Mouse (Mus musculus) hematopoietic multipotent progenitor cell, adult 10-12 weeks (in vitro differentiated cells): Measurements from ENCODE around the gene Opa1. TPM values are rescaled to one million over a fixed set of nuclear protein-coding genes. Genes with fewer than 3 reads are reported as not detected.

Source experiments
- polyA plus RNA-seq: library from polyadenylated mRNA; stranded (reverse); fragments of >175 nt; gene quantifications from 2 replicates; pipeline ENCODE4 v1.2.3, GENCODE M21; 2012; ENCODE audit warnings: low replicate concordance

The Opa1 gene
- polyA plus RNA-seq: 14.1 and 20.6 TPM in 2 replicates

DNA sequence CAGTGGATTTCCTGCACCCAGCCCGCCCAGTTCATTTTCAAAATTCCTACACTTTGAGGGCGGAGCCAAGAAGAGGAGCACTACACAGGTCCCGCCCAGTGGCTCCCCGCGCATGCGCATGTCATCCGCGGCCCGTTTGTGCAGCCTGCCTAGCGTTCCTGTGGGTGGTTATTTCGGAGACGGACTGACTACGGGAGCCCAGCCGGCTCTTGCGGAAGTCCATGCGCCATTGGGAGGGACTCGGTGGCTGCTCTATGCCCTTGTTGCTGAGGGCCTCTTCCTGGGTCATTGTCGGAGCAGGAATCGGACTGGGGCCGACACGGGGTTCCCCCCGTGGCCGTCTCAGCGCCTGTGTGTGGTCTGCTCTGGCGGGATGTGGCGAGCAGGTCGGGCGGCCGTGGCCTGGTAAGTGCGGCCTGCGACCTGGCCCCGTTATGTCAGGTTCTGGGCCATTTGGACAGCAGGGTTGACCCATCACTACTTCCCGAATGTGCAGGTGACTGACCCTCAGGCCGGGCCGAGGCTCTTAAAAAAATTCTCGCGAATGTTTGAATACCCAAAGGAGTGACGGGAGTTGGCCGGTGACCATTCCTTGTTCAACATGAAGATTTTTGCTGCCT, at the start of gene Opa1:
Gene Opa1, plus strand, starts transcription at position 168 of the 620 bp plus-strand sequence.

DNA sequence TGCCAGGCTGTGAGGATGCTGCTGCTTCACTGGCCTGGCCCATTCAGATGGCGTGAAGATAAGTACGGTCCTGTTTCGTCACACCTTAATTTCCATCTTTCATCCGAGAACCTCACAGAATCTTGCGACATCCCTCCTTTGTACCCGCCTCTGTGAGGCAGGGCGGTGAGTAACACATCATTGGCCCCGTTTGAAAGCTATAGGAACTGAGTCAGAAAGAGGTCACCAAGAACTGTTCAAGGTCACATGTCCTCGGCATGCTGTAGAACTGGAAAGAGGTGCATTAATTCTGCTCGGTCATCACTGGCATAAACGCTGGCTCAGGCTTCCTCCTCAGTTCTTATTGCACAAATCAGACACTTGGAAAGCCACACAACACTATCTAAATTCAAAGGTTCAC, 34.3 kb upstream of the Opa1 start, which contains the start of gene Atp13a4:
Gene Atp13a4, minus strand, starts transcription at position 36 of the 400 bp plus-strand sequence.

Other genes starting within 250 kb of the Opa1 start
- gene Atp13a5, start 200.6 kb upstream of the Opa1 start, polyA plus RNA-seq: not detected in 2 replicates
- gene Atp13a4, start 34.5 kb upstream of the Opa1 start, polyA plus RNA-seq: 0.09 TPM in 1 of 2 replicates, not detected in the other